Mouse (Mus musculus): Measurements from ENCODE around the gene Cd79a. TPM values are rescaled to one million over a fixed set of nuclear protein-coding genes. Genes with fewer than 3 reads are reported as not detected.

The Cd79a gene
- total and polyA plus RNA-seq, 3 experiments, result 0.04 to 0.11 TPM; not detected in 1

GRCm38 (mm10) chr7:24897959-24898358, 778 bp downstream of the Cd79a start:
- DNase-seq (ENCODE audit: low spot score) (no peak), ATAC-seq (ENCODE audit: extremely low read depth, insufficient number of reproducible peaks, low FRiP score, poor library complexity, severe bottlenecking) (no peak)
- Histone ChIP-seq H3K9me3 (replicated peaks) (no peaks in the 10 kb centered on the region), H3K36me3 (replicated peaks) (no peaks in the 10 kb centered on the region), H3K27me3 (ENCODE audit: insufficient read depth, low read length) (peaks cover 6% of the 10 kb centered on the region), H3K4me1 (ENCODE audit: insufficient read depth, low read depth, low read length) (peaks cover 31% of the 10 kb centered on the region), H3K4me3 (ENCODE audit: low read depth, low read length) (no peak overlapping the region)
- TF ChIP-seq GATA2 (IDR thresholded peaks at IDR 0.05; ENCODE audit: borderline replicate concordance, low read depth, low read length) (no peak), CTCF (IDR thresholded peaks at IDR 0.05; ENCODE audit: low read depth, low read length) (no peak)

DNA sequence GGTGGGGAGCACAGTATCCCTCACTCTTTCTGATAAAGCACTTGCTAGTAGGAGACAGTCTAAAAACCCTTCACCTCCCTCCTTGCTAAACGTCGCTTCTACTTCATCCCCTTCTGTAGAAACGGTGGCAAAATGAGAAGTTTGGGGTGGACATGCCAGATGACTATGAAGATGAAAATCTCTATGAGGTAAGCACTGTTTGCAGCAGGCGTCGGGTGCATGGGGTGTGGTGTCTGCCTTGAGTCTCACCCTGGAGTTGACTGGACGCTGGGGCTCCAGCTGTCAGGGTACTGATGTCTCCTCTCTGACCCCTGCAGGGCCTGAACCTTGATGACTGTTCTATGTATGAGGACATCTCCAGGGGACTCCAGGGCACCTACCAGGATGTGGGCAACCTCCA, 3.9 kb downstream of the Cd79a start:
- no peak overlapping the region for H3K4me3 ChIP-seq (ENCODE audit: low read depth, low read length)
- TF ChIP-seq GATA2 (IDR thresholded peaks at IDR 0.05; ENCODE audit: borderline replicate concordance, low read depth, low read length) (no peak), CTCF (IDR thresholded peaks at IDR 0.05; ENCODE audit: low read depth, low read length) (no peak), POLR2AphosphoS5 (IDR thresholded peaks at IDR 0.05; ENCODE audit: insufficient replicate concordance, low read depth, low read length) (no peak), GATA1 (IDR thresholded peaks at IDR 0.05; ENCODE audit: borderline replicate concordance, low read length) (no peak), TAL1 (conservative IDR thresholded peaks at IDR 0.05; ENCODE audit: low read depth, low read length) (no peak)
- peaks cover 50% of the 10 kb centered on the region for H3K4me1 ChIP-seq (ENCODE audit: insufficient read depth, low read depth, low read length)
- H3K36me3 ChIP-seq (replicated peaks), result peaks cover 11% of the 10 kb centered on the region
- no peak for DNase-seq (ENCODE audit: low spot score)
- no peak for ATAC-seq (ENCODE audit: extremely low read depth, insufficient number of reproducible peaks, low FRiP score, poor library complexity, severe bottlenecking)
- peaks cover 6% of the 10 kb centered on the region for H3K27me3 ChIP-seq (ENCODE audit: insufficient read depth, low read length)
- H3K9me3 ChIP-seq (replicated peaks), result no peaks in the 10 kb centered on the region

DNA sequence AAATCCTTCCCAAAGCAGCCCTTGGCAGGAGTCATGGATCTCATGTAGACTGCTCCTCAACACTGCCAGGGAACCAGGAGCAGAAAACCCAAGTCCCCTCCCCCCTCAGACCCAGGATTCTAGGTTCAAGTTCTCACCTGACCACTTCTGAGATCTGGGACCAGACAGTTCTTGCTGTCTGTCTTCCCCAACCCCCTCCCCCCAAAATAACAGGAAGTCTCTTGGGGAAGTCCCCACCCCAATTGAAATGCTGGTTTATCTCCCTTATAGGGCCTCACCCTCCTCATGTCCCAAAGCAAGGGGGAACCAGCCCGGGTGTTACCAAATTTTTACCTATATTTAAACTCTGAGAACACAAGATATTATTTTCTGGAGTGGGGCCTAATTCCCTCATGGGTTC, 4.7 kb downstream of the Cd79a start:
- ATAC-seq (ENCODE audit: extremely low read depth, insufficient number of reproducible peaks, low FRiP score, poor library complexity, severe bottlenecking), result no peak
- TF ChIP-seq TAL1 (conservative IDR thresholded peaks at IDR 0.05; ENCODE audit: low read depth, low read length) (no peak), POLR2AphosphoS5 (IDR thresholded peaks at IDR 0.05; ENCODE audit: insufficient replicate concordance, low read depth, low read length) (no peak), CTCF (IDR thresholded peaks at IDR 0.05; ENCODE audit: low read depth, low read length) (no peak), GATA1 (IDR thresholded peaks at IDR 0.05; ENCODE audit: borderline replicate concordance, low read length) (no peak), GATA2 (IDR thresholded peaks at IDR 0.05; ENCODE audit: borderline replicate concordance, low read depth, low read length) (no peak)
- Histone ChIP-seq H3K4me3 (ENCODE audit: low read depth, low read length) (no peak overlapping the region), H3K27me3 (ENCODE audit: insufficient read depth, low read length) (peaks cover 6% of the 10 kb centered on the region), H3K4me1 (ENCODE audit: insufficient read depth, low read depth, low read length) (peaks cover 57% of the 10 kb centered on the region), H3K36me3 (replicated peaks) (peaks cover 19% of the 10 kb centered on the region), H3K9me3 (replicated peaks) (no peaks in the 10 kb centered on the region)
- DNase-seq (ENCODE audit: low spot score), result no peak

DNA sequence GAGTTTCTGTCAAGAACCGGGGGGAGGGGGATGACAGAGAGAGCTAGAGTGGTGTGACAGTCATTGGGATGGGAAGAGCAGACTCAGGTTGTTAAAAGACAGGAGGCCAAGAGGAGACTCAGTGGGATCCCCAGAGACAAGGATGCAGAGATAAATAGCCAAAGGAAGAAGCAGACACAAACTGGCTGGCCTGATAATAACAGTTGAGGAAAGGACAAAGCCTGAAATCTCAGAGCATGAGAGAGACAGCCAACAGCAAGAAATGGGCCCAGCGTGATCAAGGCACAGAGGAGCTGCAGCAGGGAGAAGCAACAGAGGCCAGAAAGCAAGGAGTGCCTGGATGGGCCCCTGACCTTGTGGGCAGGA, 5.1 kb downstream of the Cd79a start:
- H3K36me3 ChIP-seq (replicated peaks), result peaks cover 23% of the 10 kb centered on the region
- ATAC-seq (ENCODE audit: extremely low read depth, insufficient number of reproducible peaks, low FRiP score, poor library complexity, severe bottlenecking) (no peak), DNase-seq (ENCODE audit: low spot score) (no peak)
- H3K9me3 ChIP-seq (replicated peaks), result no peaks in the 10 kb centered on the region
- H3K4me1 ChIP-seq (ENCODE audit: insufficient read depth, low read depth, low read length), result peaks cover 59% of the 10 kb centered on the region
- peaks cover 5% of the 10 kb centered on the region for H3K27me3 ChIP-seq (ENCODE audit: insufficient read depth, low read length)
- peak overlapping the region; percentile 78; the same call in 1 of the 2 replicates for H3K4me3 ChIP-seq (ENCODE audit: low read depth, low read length)
- TF ChIP-seq TAL1 (conservative IDR thresholded peaks at IDR 0.05; ENCODE audit: low read depth, low read length) (no peak), GATA1 (IDR thresholded peaks at IDR 0.05; ENCODE audit: borderline replicate concordance, low read length) (no peak), GATA2 (IDR thresholded peaks at IDR 0.05; ENCODE audit: borderline replicate concordance, low read depth, low read length) (no peak), CTCF (IDR thresholded peaks at IDR 0.05; ENCODE audit: low read depth, low read length) (no peak), POLR2AphosphoS5 (IDR thresholded peaks at IDR 0.05; ENCODE audit: insufficient replicate concordance, low read depth, low read length) (no peak)

DNA sequence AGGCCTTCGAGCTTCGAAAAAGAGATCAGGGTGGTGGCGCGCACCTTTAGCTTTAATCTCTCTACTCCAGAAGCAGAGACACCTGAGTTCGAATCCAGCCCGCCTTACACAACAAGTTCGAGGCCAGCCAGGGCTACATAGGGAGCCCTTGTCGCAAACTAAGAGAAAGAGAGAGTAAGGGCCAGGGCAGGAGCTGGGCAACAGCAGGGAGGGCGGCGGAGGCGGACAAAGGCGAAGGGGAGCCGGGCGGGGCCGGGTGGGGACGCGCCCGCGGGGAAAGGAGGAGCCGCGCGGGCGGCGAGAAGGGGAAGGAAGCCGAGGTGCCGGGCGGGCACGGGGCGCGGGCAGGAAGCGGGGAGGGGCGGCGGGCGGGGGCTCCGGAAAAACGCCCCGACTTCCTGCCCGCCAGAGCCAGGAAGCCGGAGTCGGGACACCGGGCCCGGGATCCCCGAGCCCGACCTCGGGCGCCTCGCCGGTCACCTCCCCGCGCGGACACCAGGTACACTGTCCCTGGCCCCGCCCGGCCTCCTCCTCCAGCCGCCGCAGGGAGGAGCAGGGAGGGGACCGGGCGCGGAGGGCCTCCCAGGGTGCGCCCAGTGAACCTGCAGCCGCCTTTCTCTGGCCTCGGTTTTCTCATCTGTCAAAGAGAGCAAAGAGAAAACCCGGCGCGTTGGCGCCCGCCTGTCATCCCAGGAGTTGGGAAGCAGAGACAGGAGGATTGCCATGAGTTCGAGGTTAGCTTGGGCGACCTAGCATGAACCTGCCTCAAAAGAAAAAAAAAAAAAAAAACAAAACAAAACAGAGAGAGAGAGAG, 5.7 kb downstream of the Cd79a start, which contains the start of gene Arhgef1:
Gene Arhgef1, plus strand, starts transcription at position 283 of the 814 bp plus-strand sequence.
- Histone ChIP-seq H3K4me3 (ENCODE audit: low read depth, low read length) (peak within 1 kb of the TSS; percentile 78), H3K36me3 (replicated peaks) (peaks cover 29% of the 10 kb centered on the region), H3K9me3 (replicated peaks) (no peaks in the 10 kb centered on the region), H3K27me3 (ENCODE audit: insufficient read depth, low read length) (peaks cover 2% of the 10 kb centered on the region; the same call in 1 of the 2 replicates), H3K4me1 (ENCODE audit: insufficient read depth, low read depth, low read length) (peaks cover 59% of the 10 kb centered on the region)
- TF ChIP-seq POLR2AphosphoS5 (IDR thresholded peaks at IDR 0.05; ENCODE audit: insufficient replicate concordance, low read depth, low read length) (no peak), GATA1 (IDR thresholded peaks at IDR 0.05; ENCODE audit: borderline replicate concordance, low read length) (no peak), CTCF (IDR thresholded peaks at IDR 0.05; ENCODE audit: low read depth, low read length) (no peak), TAL1 (conservative IDR thresholded peaks at IDR 0.05; ENCODE audit: low read depth, low read length) (no peak), GATA2 (IDR thresholded peaks at IDR 0.05; ENCODE audit: borderline replicate concordance, low read depth, low read length) (no peak)
- DNase-seq (ENCODE audit: low spot score) (peak; percentile 75), ATAC-seq (ENCODE audit: extremely low read depth, insufficient number of reproducible peaks, low FRiP score, poor library complexity, severe bottlenecking) (no peak)

- Histone ChIP-seq H3K4me3 (ENCODE audit: low read depth, low read length) (peak overlapping the region; percentile 78), H3K27me3 (ENCODE audit: insufficient read depth, low read length) (peaks cover 2% of the 10 kb centered on the region; the same call in 1 of the 2 replicates), H3K9me3 (replicated peaks) (no peaks in the 10 kb centered on the region), H3K36me3 (replicated peaks) (peaks cover 35% of the 10 kb centered on the region), H3K4me1 (ENCODE audit: insufficient read depth, low read depth, low read length) (peaks cover 64% of the 10 kb centered on the region)
- TF ChIP-seq TAL1 (conservative IDR thresholded peaks at IDR 0.05; ENCODE audit: low read depth, low read length) (no peak), GATA1 (IDR thresholded peaks at IDR 0.05; ENCODE audit: borderline replicate concordance, low read length) (no peak), POLR2AphosphoS5 (IDR thresholded peaks at IDR 0.05; ENCODE audit: insufficient replicate concordance, low read depth, low read length) (no peak), CTCF (IDR thresholded peaks at IDR 0.05; ENCODE audit: low read depth, low read length) (no peak), GATA2 (IDR thresholded peaks at IDR 0.05; ENCODE audit: borderline replicate concordance, low read depth, low read length) (no peak)
- ATAC-seq (ENCODE audit: extremely low read depth, insufficient number of reproducible peaks, low FRiP score, poor library complexity, severe bottlenecking), result no peak
- no peak for DNase-seq (ENCODE audit: low spot score)
Observed at GRCm38 (mm10) chr7:24903444-24903825, 6.3 kb downstream of the Cd79a start.
